Mouse (Mus musculus) kidney, embryonic 15.5 days (tissue): ENCODE data around the gene March10. TPM values are rescaled to one million over a fixed set of nuclear protein-coding genes. Genes with fewer than 3 reads are reported as not detected.

ENCODE experiments used
- ATAC-seq: fragments of 200-750 bp; cut with Nextera tagmentation; replicated peaks from 2 replicates; pipeline ENCODE4 v1.8.0; 2017; ENCODE audit warnings: moderate TSS enrichment; ENCODE audit not compliant: low FRiP score
- H3K27ac ChIP-seq: fragments of 300-500 bp; sonication (generic); 2 replicates; pipeline ENCODE4 v1.5.1; 2015; ENCODE audit warnings: mild to moderate bottlenecking, inconsistent platforms
- H3K27me3 ChIP-seq: fragments of 300-500 bp; sonication (generic); 2 replicates; pipeline ENCODE4 v1.6.1; 2015; ENCODE audit warnings: inconsistent platforms
- H3K36me3 ChIP-seq: fragments of 300-500 bp; sonication (generic); 2 replicates; pipeline ENCODE4 v1.6.1; 2015; ENCODE audit warnings: inconsistent platforms
- H3K4me1 ChIP-seq: fragments of 300-500 bp; sonication (generic); 2 replicates; pipeline ENCODE4 v1.6.1; 2015; ENCODE audit warnings: inconsistent platforms
- H3K4me2 ChIP-seq: fragments of 300-500 bp; sonication (generic); 2 replicates; pipeline ENCODE4 v1.6.1; 2015; ENCODE audit warnings: moderate library complexity, mild to moderate bottlenecking, inconsistent platforms
- H3K4me3 ChIP-seq: fragments of 300-500 bp; sonication (generic); replicated peaks from 2 replicates; pipeline ENCODE4 v1.5.1; 2015; ENCODE audit warnings: mild to moderate bottlenecking, inconsistent platforms
- H3K9ac ChIP-seq: fragments of 300-500 bp; sonication (generic); 2 replicates; pipeline ENCODE4 v1.6.1; 2015; ENCODE audit warnings: mild to moderate bottlenecking, inconsistent platforms
- H3K9me3 ChIP-seq: fragments of 300-500 bp; sonication (generic); replicated peaks from 2 replicates; pipeline ENCODE4 v1.6.1; 2016; ENCODE audit warnings: inconsistent platforms
- WGBS: fragments of 180-500 bp; shearing (Covaris S2); methylation state at CpG from one replicate; pipeline ENCODE4 v1.1.7; 2015; ENCODE audit warnings: mixed read lengths; 5-methylcytosine and 5-hydroxymethylcytosine counted together
- polyA plus RNA-seq: library from polyadenylated mRNA; unstranded; fragments of >200 nt; fragmentation: Nextera tagmentation; extraction: Ambion mirVana; gene quantifications from 2 replicates; pipeline ENCODE4 v1.2.1, GENCODE M21; 2015

The March10 gene
- polyA plus RNA-seq, 1 experiment from 2014 or later: 0.05 TPM

DNA sequence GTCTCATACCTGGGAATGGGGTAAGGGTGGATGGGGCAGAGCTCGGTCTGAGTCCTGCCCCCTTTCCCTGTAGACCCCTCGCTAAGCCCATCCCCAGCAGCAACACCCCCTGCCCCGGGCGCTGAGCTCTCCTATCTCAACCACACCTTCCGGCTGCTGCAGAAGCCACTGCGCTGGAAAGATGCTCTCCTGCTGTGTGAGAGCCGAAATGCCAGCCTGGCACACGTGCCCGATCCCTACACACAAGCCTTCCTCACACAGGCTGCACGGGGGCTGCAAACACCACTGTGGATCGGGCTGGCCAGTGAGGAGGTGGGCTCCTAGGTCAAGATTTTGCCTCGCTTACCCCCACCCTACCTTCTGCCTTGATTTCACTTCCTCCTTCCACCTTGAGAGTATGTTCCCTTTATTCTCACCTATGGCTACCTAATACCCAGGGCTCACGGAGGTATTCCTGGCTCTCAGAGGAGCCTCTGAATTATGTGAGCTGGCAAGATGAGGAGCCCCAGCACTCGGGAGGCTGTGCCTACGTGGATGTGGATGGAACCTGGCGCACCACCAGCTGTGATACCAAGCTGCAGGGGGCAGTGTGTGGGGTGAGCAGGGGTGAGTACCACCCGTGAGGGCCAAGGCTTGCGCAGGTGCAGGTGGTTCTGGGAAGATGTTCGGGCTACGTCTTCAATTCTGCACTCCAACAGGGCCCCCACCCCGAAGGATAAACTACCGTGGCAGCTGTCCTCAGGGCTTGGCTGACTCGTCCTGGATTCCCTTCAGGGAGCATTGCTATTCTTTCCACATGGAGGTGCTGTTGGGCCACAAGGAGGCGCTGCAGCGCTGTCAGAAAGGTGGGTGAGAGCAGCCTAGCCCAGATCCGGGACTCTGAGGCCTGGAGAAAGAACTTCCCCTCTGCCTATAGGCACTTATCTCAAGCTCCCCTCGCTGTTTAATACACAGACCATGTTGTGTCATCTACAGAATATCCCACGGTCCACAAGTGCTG is 109.1 kb downstream of the March10 start:
- Histone ChIP-seq H3K9ac (no peak overlapping the region), H3K4me1 (peaks cover 9% of the 10 kb centered on the region), H3K36me3 (peaks cover 56% of the 10 kb centered on the region), H3K27me3 (no peaks in the 10 kb centered on the region), H3K4me2 (no peak overlapping the region), H3K9me3 (no peaks in the 10 kb centered on the region), H3K4me3 (no peak overlapping the region), H3K27ac (no peak overlapping the region)
- peak; percentile 27 for ATAC-seq
- 65% methylated on average over 28 of the region's 28 CpGs for WGBS

GRCm38 (mm10) chr11:105345284-105345683 is 111.3 kb downstream of the March10 start:
- H3K27ac ChIP-seq: no peak overlapping the region
- 89% methylated on average over 2 of the region's 2 CpGs for WGBS
- H3K4me2 ChIP-seq: no peak overlapping the region
- H3K4me1 ChIP-seq: no peaks in the 10 kb centered on the region
- no peak overlapping the region for H3K9ac ChIP-seq
- ATAC-seq: no peak
- no peaks in the 10 kb centered on the region for H3K27me3 ChIP-seq
- peaks cover 76% of the 10 kb centered on the region for H3K36me3 ChIP-seq
- H3K9me3 ChIP-seq: no peaks in the 10 kb centered on the region
- H3K4me3 ChIP-seq: no peak overlapping the region

DNA sequence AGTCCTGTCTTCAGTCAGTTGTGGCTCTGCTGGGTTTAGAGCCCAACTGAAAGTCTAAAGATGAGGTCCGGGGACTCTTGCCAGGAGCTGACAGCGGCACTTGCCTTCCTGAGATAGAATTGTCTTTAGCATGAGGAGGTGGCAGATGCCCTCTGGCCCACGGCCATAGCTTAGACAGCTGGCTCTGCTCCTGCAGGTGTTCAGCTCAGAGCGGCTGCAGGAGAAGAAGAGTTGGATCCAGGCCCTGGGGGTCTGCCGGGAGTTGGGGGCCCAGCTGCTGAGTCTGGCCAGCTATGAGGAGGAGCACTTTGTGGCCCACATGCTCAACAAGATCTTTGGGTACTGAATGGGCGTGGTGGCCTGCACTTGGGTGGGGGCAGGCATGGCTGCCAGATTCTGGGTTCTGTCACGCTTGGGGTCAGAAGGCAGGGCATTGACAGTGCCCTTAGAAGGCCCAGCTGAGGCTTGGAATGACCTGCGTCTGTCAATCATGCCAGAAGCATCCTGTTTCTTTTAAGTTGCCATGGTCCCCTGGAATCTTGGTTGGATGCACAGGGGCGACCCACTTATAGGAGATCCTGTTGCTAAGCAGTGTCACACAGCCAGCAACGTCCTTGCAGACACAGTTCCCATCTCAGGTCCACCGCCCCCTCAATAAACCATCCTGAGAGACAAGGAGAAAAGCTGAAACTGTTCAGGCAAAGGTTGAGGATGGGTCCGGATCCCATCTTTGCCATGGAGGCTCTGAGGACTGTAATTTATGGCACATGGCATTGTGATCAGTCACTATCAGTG is 117.7 kb downstream of the March10 start:
- no peaks in the 10 kb centered on the region for H3K9me3 ChIP-seq
- H3K36me3 ChIP-seq: peaks cover 41% of the 10 kb centered on the region
- H3K4me2 ChIP-seq: no peak overlapping the region
- ATAC-seq: no peak
- H3K4me1 ChIP-seq: 0 out of 2 replicates have a peak, but pooled peaks cover 5% of the 10 kb centered on the region
- H3K27me3 ChIP-seq: no peaks in the 10 kb centered on the region
- H3K27ac ChIP-seq: no peak overlapping the region
- no peak overlapping the region for H3K9ac ChIP-seq
- WGBS: 71% methylated on average over 12 of the region's 12 CpGs
- no peak overlapping the region for H3K4me3 ChIP-seq

DNA sequence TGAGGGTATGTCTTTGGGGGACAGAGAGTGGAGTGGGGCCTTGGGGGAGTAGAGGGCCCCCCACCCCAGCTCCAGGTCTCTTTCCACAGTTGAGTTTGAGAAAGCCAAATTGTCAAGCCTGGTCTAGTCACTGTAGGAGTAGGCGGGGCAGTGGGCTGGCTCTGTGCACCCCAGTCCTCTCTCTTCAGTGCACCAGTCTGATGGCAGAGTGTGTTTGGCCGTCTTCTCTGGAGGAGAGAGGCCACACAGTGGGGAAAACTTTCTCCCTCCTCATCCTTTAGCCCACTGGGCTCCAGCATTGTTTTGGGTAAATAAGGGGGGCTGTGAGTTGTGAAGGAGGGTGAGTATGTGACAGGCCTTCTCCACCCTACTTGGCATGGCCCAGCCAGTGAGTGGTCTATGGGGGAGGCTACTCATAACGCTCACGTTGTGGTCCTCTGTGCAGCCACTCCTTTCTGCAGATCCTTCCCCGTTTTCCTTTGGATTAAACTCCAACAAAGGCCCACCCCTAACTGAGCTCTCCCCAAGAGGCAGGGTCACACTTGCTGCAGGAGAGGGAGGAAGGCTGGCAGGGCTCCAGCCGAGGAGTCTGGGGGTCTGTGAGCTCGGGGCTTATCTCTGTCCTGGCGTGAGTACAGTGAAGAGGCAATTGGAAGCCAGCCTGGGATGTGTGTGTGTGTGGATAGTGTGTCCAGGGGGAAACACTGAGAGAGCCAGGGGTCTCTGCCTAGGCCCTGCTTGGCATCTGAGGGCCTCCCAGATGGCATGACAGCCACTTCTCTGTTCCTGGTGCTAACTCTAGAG is 122.5 kb downstream of the March10 start:
- H3K4me1 ChIP-seq: peaks cover 29% of the 10 kb centered on the region
- peak overlapping the region; percentile 35; the same call in 1 of the 2 replicates for H3K27ac ChIP-seq
- H3K27me3 ChIP-seq: no peaks in the 10 kb centered on the region
- WGBS: 53% methylated on average over 8 of the region's 8 CpGs
- ATAC-seq: 0 out of 2 replicates have a peak, but pooled peaks have one; percentile 16
- H3K4me2 ChIP-seq: no peak overlapping the region
- no peak overlapping the region for H3K9ac ChIP-seq
- 0 out of 2 replicates have a peak, but pooled peaks cover 13% of the 10 kb centered on the region for H3K36me3 ChIP-seq
- H3K9me3 ChIP-seq: no peaks in the 10 kb centered on the region
- H3K4me3 ChIP-seq: no peak overlapping the region

DNA sequence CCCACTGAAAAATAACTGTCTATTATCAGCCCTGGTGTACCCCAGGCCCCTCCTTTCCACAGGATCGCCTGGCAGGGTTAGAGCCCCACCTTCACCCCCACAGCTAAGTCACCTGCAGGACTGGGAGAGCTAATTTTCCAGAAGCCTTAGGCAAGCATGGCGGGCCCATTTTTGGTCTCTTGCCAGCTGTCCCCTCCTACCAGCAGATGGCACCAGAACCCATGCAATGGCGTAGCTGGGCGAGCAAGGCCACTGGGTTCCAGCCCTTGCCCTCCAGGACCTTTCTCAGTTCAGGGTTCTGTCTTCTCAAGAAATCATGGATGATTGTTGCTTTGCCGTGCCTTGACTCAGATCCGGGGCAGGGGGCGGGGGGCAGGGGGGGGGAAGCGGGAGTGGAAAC is 124.1 kb downstream of the March10 start:
- H3K27me3 ChIP-seq: no peaks in the 10 kb centered on the region
- H3K4me1 ChIP-seq: peaks cover 29% of the 10 kb centered on the region
- WGBS: 71% methylated on average over 8 of the region's 8 CpGs
- peaks cover 25% of the 10 kb centered on the region; the same call in 1 of the 2 replicates for H3K36me3 ChIP-seq
- no peak overlapping the region for H3K27ac ChIP-seq
- H3K9me3 ChIP-seq: no peaks in the 10 kb centered on the region
- no peak overlapping the region for H3K4me3 ChIP-seq
- no peak overlapping the region for H3K4me2 ChIP-seq
- ATAC-seq: no peak
- no peak overlapping the region for H3K9ac ChIP-seq

DNA sequence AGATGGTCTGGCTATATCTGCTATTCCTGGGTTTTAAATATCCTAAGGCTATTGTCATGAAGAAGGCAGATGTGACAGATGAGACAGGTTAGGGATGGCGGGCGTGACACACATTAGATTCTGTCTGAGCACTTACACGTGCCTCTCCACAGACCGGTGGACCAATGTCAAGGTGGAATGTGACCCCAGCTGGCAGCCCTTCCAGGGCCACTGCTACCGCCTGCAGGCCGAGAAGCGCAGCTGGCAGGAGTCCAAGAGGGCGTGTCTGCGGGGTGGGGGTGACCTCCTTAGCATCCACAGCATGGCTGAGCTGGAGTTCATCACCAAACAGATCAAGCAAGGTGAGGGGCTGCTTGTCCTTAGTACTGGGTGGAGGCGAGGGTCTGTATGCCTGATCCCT is 124.8 kb downstream of the March10 start:
- 25% methylated on average over 10 of the region's 10 CpGs for WGBS
- no peaks in the 10 kb centered on the region for H3K27me3 ChIP-seq
- no peak for ATAC-seq

DNA sequence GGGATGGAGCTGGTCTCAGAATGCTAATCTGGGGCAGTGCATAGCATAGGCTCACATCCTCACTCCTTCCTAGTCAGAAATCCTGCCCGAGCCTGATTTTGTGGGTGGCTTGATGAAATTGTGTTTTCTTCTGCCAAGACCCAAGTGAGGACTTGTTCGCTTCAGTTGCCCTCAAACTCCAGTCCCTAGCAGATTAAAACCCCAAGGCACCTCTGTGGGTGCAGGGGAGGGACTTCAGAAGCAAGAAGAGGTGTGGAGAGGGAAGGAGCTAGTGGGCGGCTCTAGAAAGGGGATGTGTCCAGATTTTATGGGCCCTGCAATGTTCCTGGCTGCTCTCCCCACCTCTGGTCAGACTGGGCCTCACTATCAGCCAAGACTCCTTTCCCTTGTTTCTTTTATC is 125.4 kb downstream of the March10 start:
- WGBS: 61% methylated on average over 3 of the region's 3 CpGs
- Histone ChIP-seq H3K9me3 (no peaks in the 10 kb centered on the region), H3K36me3 (peaks cover 30% of the 10 kb centered on the region; the same call in 1 of the 2 replicates), H3K27me3 (no peaks in the 10 kb centered on the region), H3K4me3 (no peak overlapping the region), H3K9ac (no peak overlapping the region), H3K4me1 (peaks cover 29% of the 10 kb centered on the region), H3K27ac (no peak overlapping the region), H3K4me2 (no peak overlapping the region)
- no peak for ATAC-seq

More for the DNA sequence above, 124.8 kb downstream of the March10 start:
- Histone ChIP-seq H3K4me2 (no peak overlapping the region), H3K4me1 (peaks cover 29% of the 10 kb centered on the region), H3K9me3 (no peaks in the 10 kb centered on the region), H3K9ac (no peak overlapping the region), H3K4me3 (no peak overlapping the region), H3K36me3 (peaks cover 28% of the 10 kb centered on the region; the same call in 1 of the 2 replicates), H3K27ac (no peak overlapping the region)

DNA sequence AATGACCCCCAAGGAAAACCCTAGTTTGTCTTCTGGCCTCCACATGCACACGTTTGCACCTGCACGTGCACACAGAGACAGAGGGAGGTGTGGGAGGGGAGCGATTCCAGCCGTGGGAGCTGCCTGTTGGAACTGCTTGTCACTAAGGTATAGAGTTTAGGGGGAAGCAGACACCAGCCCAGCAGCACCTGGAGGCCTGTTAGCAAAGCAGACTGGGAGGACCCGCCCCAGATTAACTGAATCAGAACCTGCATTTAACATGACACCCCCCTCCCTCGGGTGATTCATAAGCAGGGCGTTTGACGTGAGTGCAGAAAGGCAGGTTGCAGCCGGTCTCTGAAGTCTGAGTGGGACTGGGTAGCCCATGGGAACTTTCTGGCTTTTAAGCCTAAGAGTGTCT is 126.6 kb downstream of the March10 start:
- 35% methylated on average over 9 of the region's 9 CpGs for WGBS
- ATAC-seq: no peak

GRCm38 (mm10) chr11:105327101-105327500 is 129.4 kb downstream of the March10 start:
- no peak overlapping the region for H3K4me3 ChIP-seq
- H3K9me3 ChIP-seq: no peaks in the 10 kb centered on the region
- H3K4me2 ChIP-seq: no peak overlapping the region
- H3K4me1 ChIP-seq: peaks cover 23% of the 10 kb centered on the region
- 92% methylated on average over 3 of the region's 3 CpGs for WGBS
- H3K9ac ChIP-seq: no peak overlapping the region
- no peak overlapping the region for H3K27ac ChIP-seq
- no peak for ATAC-seq
- H3K36me3 ChIP-seq: peaks cover 29% of the 10 kb centered on the region; the same call in 1 of the 2 replicates
- H3K27me3 ChIP-seq: no peaks in the 10 kb centered on the region

More for the DNA sequence above, 126.6 kb downstream of the March10 start:
- Histone ChIP-seq H3K9ac (no peak overlapping the region), H3K36me3 (peaks cover 29% of the 10 kb centered on the region; the same call in 1 of the 2 replicates), H3K9me3 (no peaks in the 10 kb centered on the region), H3K27ac (no peak overlapping the region), H3K27me3 (no peaks in the 10 kb centered on the region), H3K4me1 (peaks cover 29% of the 10 kb centered on the region), H3K4me2 (no peak overlapping the region), H3K4me3 (no peak overlapping the region)

DNA sequence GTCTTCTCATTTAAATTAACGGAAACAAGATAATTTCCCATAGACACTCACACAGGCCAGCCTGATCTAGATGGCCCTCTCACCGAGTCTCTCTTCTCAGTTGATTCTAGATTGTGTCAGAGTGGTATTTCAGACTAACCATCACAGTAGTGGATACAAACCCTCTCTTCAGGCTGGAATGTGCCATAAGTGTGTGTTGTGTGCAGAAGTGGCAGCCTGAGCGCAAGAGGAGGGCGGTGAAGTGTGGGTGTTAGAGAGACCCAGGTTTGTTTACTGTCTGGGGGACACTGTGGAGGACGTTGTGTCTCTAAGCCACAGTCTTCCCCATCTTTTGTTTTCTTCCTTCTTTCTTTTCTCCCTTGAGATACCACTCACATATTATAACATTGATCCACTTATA is 133.0 kb downstream of the March10 start:
- H3K27me3 ChIP-seq: no peaks in the 10 kb centered on the region
- ATAC-seq: no peak
- H3K27ac ChIP-seq: no peak overlapping the region
- 94% methylated on average over 5 of the region's 5 CpGs for WGBS
- H3K4me1 ChIP-seq: no peaks in the 10 kb centered on the region
- no peaks in the 10 kb centered on the region for H3K9me3 ChIP-seq
- no peak overlapping the region for H3K4me3 ChIP-seq
- H3K9ac ChIP-seq: no peak overlapping the region
- H3K4me2 ChIP-seq: no peak overlapping the region
- peaks cover 26% of the 10 kb centered on the region; the same call in 1 of the 2 replicates for H3K36me3 ChIP-seq

- Histone ChIP-seq H3K4me2 (no peak overlapping the region), H3K36me3 (peaks cover 7% of the 10 kb centered on the region; the same call in 1 of the 2 replicates), H3K4me1 (peaks cover 2% of the 10 kb centered on the region; the same call in 1 of the 2 replicates), H3K9me3 (no peaks in the 10 kb centered on the region), H3K27ac (no peak overlapping the region), H3K4me3 (no peak overlapping the region), H3K9ac (no peak overlapping the region), H3K27me3 (no peaks in the 10 kb centered on the region)
- no peak for ATAC-seq
- 60% methylated on average over 2 of the region's 2 CpGs for WGBS
Observed at GRCm38 (mm10) chr11:105321090-105321489, 135.4 kb downstream of the March10 start.
